Mouse (Mus musculus): ENCODE measurements around the gene Tspan15.
A peak's percentile ranks its signal among the peaks of the same experiment; 100 is the strongest.

The Tspan15 gene

DNA sequence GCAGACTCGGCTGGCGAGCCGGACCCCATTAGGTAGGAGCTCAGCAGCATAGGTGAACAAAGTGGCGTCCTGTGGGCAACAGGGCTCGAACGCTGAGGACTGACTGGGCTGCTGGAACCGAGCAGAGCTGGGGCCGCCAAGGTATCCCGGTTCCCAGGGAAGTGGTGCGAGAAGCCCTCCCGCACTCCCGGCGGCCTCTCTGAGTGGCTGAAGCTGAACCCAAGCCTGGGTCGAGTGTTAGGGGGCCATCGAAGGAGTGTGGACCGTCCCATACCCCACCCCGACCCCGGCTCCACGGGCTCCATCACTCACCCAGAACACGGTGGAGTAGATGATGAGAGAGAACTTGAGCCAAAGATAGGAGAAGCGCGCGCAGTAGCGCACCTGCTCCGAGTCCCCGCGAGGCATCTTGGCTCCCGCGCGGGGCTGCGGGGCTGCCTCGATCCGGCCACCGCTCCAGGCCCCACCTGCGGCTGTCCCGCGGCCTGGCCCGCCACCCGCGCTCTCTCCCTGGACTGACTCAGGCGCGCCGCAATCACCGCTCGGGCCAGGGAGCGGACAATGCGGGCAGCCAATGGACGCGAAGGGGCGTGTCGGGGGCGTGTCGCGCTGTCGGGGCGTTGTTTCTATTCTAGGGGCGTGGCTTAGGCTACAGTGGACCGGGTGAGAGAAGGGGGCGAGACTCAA lies at the start of gene Tspan15:
Gene Tspan15 (minus strand): TSS at position 544 of the 687 bp plus-strand sequence.
- DNase-seq = peak; percentile 94

- no peak for DNase-seq
These were observed 48.6 kb upstream of the Tspan15 start for GRCm38 (mm10) chr10:62279671-62280070.

- no peak for DNase-seq
These were observed 48.0 kb upstream of the Tspan15 start for GRCm38 (mm10) chr10:62279066-62279465.

DNA sequence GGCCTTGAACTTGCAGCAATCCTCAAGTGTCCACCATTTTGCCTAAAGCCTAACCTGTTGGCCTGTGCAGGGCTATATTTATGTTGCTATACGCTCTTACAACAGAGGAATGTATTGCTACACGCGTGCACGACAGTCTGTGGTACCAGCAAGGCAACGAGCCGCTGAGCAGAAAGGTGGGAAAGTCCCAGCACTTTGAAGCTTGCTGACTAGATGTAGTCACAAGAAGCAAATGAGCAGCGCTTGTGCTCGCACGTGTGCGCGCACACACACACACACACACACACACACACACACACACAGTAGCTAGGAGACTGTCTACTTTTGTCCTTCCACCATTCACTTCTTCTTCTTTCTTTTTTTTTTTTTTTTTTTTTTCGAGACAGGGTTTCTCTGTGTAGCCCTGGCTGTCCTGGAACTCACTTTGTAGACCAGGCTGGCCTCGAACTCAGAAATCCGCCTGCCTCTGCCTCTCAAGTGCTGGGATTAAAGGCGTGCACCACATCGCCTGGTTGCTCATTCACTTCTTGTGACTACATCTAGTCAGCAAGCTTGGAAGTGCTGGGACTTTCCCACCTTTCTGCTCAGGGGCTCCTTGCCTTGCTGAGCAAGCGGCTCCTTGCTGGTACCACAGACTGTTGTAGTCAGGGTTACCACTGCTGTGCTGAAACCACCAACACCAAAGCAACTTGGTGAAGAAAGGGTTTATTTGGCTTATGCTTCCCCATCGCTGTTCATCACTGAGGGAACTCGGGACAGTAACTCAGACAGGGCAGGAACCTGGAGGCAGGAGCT lies 46.6 kb upstream of the Tspan15 start:
- no peak for DNase-seq

DNA sequence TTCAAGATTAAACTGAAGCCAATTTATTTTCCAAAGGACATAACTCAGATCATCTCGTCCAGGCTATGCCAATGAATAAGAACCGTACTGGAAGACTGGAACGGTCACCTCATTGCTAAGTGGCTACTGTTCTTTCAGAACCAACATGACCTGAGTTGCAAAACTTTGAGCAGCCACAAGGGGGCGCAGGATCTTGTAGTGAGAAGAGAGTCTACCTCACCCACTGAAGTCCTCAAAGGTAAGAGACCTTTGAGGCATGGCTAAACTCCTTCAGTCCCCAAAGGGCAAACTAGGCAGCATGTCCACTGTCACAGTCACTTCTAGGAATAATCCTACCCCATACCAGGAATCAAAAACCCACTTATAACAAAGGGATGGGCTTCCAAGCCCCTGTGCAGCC lies 44.2 kb upstream of the Tspan15 start:
- DNase-seq = peak; percentile 84

- DNase-seq = no peak
These were observed 38.2 kb upstream of the Tspan15 start for GRCm38 (mm10) chr10:62269278-62269677.

DNA sequence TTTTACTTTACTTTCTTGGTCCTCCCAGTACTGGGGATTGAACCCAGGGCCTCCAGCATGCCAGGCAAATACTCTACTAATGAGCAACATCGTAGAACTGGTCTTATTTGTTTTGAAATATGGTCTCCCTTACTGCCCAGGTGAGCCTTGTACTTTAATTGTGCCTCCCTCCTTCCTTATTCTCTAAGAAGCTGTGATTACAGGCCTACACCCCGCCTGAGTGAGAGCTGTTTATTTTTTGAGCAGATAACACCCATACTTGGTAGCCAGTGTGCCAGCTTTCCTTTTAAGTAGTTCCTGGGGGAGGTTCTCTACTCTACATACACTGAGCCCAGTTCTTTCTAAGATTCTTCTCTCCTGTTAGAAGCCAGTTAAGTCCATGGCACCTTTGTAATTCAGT lies 33.2 kb upstream of the Tspan15 start:
- no peak for DNase-seq

DNA sequence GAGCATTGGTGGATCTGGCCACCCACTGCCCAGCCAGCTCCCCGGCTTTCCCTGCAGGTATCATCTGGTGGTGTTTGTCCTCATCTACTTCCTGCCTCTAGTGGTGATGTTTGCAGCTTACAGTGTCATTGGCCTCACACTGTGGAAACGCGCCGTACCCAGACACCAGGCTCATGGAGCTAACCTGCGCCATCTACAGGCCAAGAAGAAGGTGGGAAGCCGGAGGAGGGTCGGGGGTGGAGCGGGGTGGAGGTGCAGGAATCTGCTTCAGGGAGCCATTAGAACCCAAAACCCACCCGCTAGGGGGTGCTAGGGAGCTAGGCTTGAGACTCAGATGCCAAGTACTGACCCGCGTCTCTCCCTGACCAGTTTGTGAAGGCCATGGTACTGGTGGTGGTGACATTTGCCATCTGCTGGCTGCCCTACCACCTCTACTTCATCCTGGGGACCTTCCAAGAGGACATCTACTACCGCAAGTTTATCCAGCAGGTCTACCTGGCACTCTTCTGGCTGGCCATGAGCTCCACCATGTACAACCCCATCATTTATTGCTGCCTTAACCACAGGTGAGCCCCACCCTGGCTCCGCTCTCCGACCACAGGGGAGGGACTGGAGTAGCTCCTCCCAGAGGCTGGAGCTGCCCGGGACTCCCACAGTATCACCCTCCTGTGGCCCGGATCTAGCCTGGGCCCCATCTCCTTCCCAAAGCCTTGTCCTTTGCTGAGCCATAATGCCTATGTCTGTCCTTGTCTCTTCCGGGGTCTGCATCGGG lies 30.2 kb upstream of the Tspan15 start:
- peak; percentile 71 for DNase-seq

GRCm38 (mm10) chr10:62258298-62258697 lies 27.2 kb upstream of the Tspan15 start:
- no peak for DNase-seq

DNA sequence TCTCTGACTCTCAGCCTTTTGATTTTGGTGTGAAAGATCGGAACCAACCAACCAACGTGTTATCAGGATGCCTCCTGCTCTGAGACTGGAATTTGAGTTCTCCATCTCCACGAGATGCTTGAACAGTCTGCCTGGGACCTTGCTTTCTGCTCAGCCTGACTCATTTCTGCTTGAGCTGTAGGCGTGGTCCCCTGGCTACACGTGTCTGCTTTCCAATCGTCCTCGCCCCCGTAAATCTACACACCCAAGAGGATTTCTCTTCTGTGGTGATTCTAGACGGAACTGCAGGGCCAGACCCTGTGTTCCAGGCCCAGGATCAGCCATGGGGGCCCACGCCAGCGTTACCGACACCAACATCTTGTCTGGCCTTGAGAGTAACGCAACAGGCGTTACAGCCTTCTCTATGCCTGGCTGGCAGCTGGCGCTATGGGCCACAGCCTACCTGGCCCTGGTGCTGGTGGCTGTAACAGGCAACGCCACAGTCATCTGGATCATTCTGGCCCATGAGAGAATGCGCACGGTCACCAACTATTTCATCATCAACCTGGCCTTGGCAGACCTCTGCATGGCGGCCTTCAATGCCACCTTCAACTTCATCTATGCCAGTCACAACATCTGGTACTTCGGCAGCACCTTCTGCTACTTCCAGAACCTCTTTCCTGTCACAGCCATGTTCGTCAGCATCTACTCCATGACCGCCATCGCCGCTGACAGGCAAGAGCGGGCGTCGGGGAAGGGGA lies 21.6 kb upstream of the Tspan15 start:
- no peak for DNase-seq

- DNase-seq = no peak
These were observed 21.0 kb upstream of the Tspan15 start, which contains the start of gene Tacr2 for GRCm38 (mm10) chr10:62252000-62252488. Gene Tacr2 (plus strand): TSS chr10:62252438.

- no peak for DNase-seq
These were observed 16.8 kb upstream of the Tspan15 start for GRCm38 (mm10) chr10:62247815-62248214.

GRCm38 (mm10) chr10:62247156-62247555 lies 16.1 kb upstream of the Tspan15 start:
- DNase-seq = no peak

- DNase-seq = no peak
These were observed 13.0 kb upstream of the Tspan15 start for GRCm38 (mm10) chr10:62244067-62244466.

DNA sequence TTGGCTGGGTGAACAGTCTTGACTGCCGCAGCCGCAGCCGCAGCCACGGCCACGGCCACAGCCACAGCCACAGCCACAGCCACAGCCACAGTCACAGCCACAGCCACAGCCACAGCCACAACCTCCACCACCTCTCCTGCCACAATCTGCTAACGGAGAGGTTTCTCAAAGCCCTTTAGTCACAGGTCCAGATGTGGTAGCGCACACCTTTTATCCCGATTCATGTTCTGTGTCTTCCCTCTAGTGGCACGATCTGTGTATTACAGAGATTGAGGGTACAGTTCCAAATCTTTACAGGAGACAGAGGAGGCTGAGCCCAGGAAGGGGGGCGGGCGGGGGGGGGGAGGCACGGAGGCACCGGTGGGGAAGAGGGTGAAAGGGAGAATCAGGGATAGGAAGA lies 11.8 kb upstream of the Tspan15 start:
- DNase-seq = peak; percentile 48

- DNase-seq = no peak
These were observed 11.3 kb upstream of the Tspan15 start for GRCm38 (mm10) chr10:62242358-62242757.

- DNase-seq = no peak
These were observed 8.2 kb upstream of the Tspan15 start for GRCm38 (mm10) chr10:62239270-62239669.

GRCm38 (mm10) chr10:62238688-62239087 lies 7.6 kb upstream of the Tspan15 start:
- DNase-seq = no peak

- DNase-seq = no peak
These were observed 6.2 kb upstream of the Tspan15 start for GRCm38 (mm10) chr10:62237205-62237604.

DNA sequence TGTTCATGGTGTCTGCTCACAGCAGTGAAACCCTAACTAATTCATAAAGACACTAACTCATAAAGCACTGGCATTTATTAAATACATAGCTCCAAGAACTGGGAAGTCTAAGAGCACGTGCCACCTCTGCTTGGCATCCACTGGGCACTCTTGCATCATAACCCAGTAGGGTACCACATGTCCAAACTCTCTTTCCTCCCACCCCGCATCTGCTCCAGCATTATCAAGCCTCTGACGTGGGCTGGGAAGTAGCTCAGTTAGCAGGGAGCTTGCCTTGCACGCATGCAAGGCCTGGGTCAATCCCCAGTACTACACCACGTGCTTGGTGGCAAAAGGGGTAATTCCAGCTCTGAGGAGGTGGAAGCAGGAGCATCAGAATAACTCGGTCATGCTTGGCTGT lies 5.1 kb upstream of the Tspan15 start:
- DNase-seq = no peak

DNA sequence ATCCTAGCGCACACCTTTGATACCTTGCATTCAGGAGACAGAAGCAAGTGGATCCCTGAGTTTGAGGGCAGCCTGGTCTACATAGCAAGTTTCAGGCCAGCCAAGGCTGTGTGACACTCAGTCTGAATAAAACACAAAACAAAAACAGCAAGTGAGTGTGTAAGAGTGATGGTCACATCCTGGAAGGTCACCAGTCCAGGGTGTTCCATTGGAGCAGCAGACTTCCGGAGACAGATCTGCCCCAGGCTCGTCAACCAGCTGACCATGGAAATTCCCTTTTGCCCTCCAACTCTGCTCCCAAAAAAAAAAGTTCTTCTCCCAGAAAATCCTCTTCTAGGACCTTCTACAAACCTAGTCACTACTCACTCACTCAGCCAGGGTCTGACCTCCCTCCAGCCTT lies 760 bp upstream of the Tspan15 start:
- no peak for DNase-seq

GRCm38 (mm10) chr10:62231395-62231732 lies 313 bp upstream of the Tspan15 start:
- no peak for DNase-seq

- no peak for DNase-seq
These were observed 2.9 kb downstream of the Tspan15 start for GRCm38 (mm10) chr10:62228126-62228525.
